Mouse (Mus musculus) gastrocnemius, postnatal 25 days (tissue): ENCODE measurements around the gene Paip2b. TPM values are rescaled to one million over a fixed set of nuclear protein-coding genes. Genes with fewer than 3 reads are reported as not detected.

Source experiments
- total RNA-seq, 2 experiments: library from RNA; stranded (reverse); gene quantifications; 1 replicate in 1 of 2; 2 replicates in 1 of 2; pipeline ENCODE4 v1.2.3; 2021

Paip2b gene
- total RNA-seq, 2 experiments from 2014 or later, result 62.8 to 68.1 TPM

Other genes with a start within 250 kb of the Paip2b start
- gene Clec4f, start 175.6 kb downstream of the Paip2b start, total RNA-seq, result not detected
- not detected for gene Cd207, start 153.9 kb downstream of the Paip2b start, total RNA-seq
- not detected for gene Vax2, start 120.5 kb downstream of the Paip2b start, total RNA-seq
- gene Atp6v1b1, start 88.8 kb downstream of the Paip2b start, total RNA-seq, result not detected
- not detected for gene Ankrd53, start 69.1 kb downstream of the Paip2b start, total RNA-seq
- 10 to 100 TPM; 47.2 to 49.5 TPM for gene Tex261, start 55.9 kb downstream of the Paip2b start, total RNA-seq
- 1 to 10 TPM; 3.8 to 6.6 TPM for gene Nagk, start 36.8 kb downstream of the Paip2b start, total RNA-seq
- 10 to 100 TPM; 36.3 to 39.0 TPM for gene Zfp638, start 35.4 kb upstream of the Paip2b start, total RNA-seq
- 10 to 100 TPM; 84.4 to 99.3 TPM for gene Dysf, start 176.8 kb upstream of the Paip2b start, total RNA-seq